Mouse (Mus musculus) skeletal muscle tissue, adult 2 months (tissue): Measurements from ENCODE around the gene Sirpa.
A peak's percentile ranks its signal among the peaks of the same experiment; 100 is the strongest.

ENCODE experiments used
- DNase-seq: peaks from one replicate; pipeline ENCODE4 v3.0.0-alpha.2; 2012; ENCODE audit warnings: low read depth, low spot score

The Sirpa gene

GRCm38 (mm10) chr2:129582261-129582660, 10.4 kb upstream of the Sirpa start:
- no peak for DNase-seq

GRCm38 (mm10) chr2:129584905-129585304, 7.7 kb upstream of the Sirpa start:
- no peak for DNase-seq

GRCm38 (mm10) chr2:129585904-129586514, 6.6 kb upstream of the Sirpa start:
- DNase-seq, result no peak

GRCm38 (mm10) chr2:129587241-129587640, 5.4 kb upstream of the Sirpa start:
- DNase-seq, result no peak

- peak; percentile 55 for DNase-seq
Observed at GRCm38 (mm10) chr2:129587825-129588251, 4.8 kb upstream of the Sirpa start.

GRCm38 (mm10) chr2:129591897-129592296, 738 bp upstream of the Sirpa start:
- DNase-seq, result no peak

GRCm38 (mm10) chr2:129593141-129593875, 673 bp downstream of the Sirpa start:
- DNase-seq, result peak; percentile 59

- no peak for DNase-seq
Observed at GRCm38 (mm10) chr2:129593876-129594421, 1.3 kb downstream of the Sirpa start.

- DNase-seq, result no peak
Observed at GRCm38 (mm10) chr2:129594569-129594968, 1.9 kb downstream of the Sirpa start.

GRCm38 (mm10) chr2:129595206-129595605, 2.6 kb downstream of the Sirpa start:
- no peak for DNase-seq

- peak; percentile 55 for DNase-seq
Observed at GRCm38 (mm10) chr2:129595661-129596209, 3.1 kb downstream of the Sirpa start.

- DNase-seq, result no peak
Observed at GRCm38 (mm10) chr2:129596555-129597172, 4.0 kb downstream of the Sirpa start.

GRCm38 (mm10) chr2:129597581-129597980, 4.9 kb downstream of the Sirpa start:
- no peak for DNase-seq

- no peak for DNase-seq
Observed at GRCm38 (mm10) chr2:129598094-129598493, 5.5 kb downstream of the Sirpa start.

- DNase-seq, result no peak
Observed at GRCm38 (mm10) chr2:129599231-129600084, 6.8 kb downstream of the Sirpa start.

GRCm38 (mm10) chr2:129601059-129601650, 8.5 kb downstream of the Sirpa start:
- DNase-seq, result peak; percentile 57

GRCm38 (mm10) chr2:129601894-129602663, 9.4 kb downstream of the Sirpa start:
- no peak for DNase-seq

- no peak for DNase-seq
Observed at GRCm38 (mm10) chr2:129602856-129603255, 10.2 kb downstream of the Sirpa start.

GRCm38 (mm10) chr2:129603536-129603935, 10.9 kb downstream of the Sirpa start:
- no peak for DNase-seq

GRCm38 (mm10) chr2:129604032-129604431, 11.4 kb downstream of the Sirpa start:
- peak; percentile 73 for DNase-seq
